Mouse (Mus musculus) adrenal gland (tissue): ENCODE results near the gene Prm2.
"Not testable (repeated sequence)": the region's sequence is repeated elsewhere in the genome, so short reads cannot be mapped to it uniquely, and the experiment has no call there.

Experiments
- intact Hi-C: fragments of 180-260 bp; cut with DNase I; formaldehyde crosslinking; loops from one replicate; pipeline ENCODE4 v1.15.1; 2025

Gene Prm2

GRCm38 (mm10) chr16:10813726-10814125 lies 17.8 kb upstream of the Prm2 start:
- intact Hi-C loops, result no loop called here

- intact Hi-C loops, result no loop called here
Measured at GRCm38 (mm10) chr16:10812865-10813371, 17.0 kb upstream of the Prm2 start, which contains the start of gene Gm11172. TSS of gene Gm11172 (plus strand) at chr16:10812915.

GRCm38 (mm10) chr16:10810376-10810775 lies 14.4 kb upstream of the Prm2 start:
- intact Hi-C loops, result no loop called here

DNA sequence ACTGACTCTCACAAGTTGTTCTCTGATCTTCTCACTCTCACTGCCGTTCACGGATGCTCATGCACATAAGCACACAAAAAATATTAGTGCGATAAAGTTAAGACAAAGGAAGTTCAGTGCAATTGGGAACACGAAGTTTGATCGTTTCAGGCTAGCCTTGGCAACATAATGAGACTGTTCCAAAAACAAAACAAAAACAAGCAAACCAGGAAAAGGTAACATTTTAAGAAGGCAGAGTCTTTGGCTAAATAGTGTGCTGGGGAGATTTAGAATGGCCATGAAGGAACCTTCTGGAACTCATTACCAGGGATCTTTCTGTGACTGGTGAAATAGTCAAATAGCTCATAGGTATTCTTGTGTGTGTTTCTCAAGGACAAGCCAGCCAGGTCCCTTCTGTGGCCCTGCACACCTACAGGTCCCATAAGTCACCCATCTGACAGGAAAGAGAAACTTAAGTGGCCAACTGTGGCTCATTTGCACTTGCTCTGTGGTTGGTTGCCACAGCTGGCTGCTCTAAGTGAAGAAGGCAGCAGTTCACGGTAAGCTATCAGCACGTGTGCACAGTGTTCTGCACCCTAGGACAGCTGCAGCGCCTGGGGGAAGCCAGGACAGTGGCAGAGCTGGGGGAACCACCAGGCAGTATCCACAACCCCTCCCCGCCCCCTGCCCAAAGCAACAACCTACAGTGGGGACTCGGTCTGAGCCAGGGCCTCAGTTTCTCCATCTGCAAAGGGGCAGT lies 10.0 kb upstream of the Prm2 start, which contains the start of gene Prm1:
Gene Prm1, minus strand, starts transcription at position 51 of the 739 bp plus-strand sequence.
- intact Hi-C loops, result no loop called here

GRCm38 (mm10) chr16:10802420-10802819 lies 6.5 kb upstream of the Prm2 start:
- intact Hi-C loops, result not testable (repeated sequence)

GRCm38 (mm10) chr16:10790702-10791101 lies 5.2 kb downstream of the Prm2 start, which contains the start of gene Prm3:
TSS of gene Prm3 (minus strand) at chr16:10790914.
- intact Hi-C loops, result no loop called here

DNA sequence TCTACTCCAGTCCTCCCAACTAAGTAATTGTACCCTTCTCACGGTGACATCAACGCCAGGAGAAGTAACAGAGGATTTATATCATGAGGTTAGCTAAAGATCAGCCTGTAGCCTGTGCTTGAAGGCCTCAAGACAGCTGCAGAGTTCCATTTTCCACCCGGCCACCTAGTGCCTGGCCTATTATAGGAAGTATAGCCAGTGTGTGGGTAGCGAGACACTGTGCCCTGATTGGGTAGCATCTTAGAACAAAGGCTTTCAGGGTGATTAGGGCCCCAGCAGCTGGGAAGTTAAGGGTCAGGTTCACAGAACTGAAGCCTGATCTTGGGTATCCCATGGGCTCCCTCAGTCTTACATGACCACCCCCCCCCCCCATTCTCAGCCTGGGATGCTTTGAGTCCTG lies 7.1 kb downstream of the Prm2 start:
- intact Hi-C loops, result loop anchor here (5.0 to 10.0 kb wide), 3 partner anchors 56 to 147 kb away; no protein-coding TSS in a partner anchor

GRCm38 (mm10) chr16:10788271-10788670 lies 7.7 kb downstream of the Prm2 start, which contains the start of gene Tnp2:
TSS of gene Tnp2 (minus strand) at chr16:10788660.
- intact Hi-C loops, result loop anchor here (5.0 to 10.0 kb wide), 3 partner anchors 57 to 146 kb away; no protein-coding TSS in a partner anchor

- intact Hi-C loops, result loop anchor here (5.0 to 10.0 kb wide), 3 partner anchors 57 to 145 kb away; no protein-coding TSS in a partner anchor
Measured at GRCm38 (mm10) chr16:10787548-10788058, 8.3 kb downstream of the Prm2 start.

DNA sequence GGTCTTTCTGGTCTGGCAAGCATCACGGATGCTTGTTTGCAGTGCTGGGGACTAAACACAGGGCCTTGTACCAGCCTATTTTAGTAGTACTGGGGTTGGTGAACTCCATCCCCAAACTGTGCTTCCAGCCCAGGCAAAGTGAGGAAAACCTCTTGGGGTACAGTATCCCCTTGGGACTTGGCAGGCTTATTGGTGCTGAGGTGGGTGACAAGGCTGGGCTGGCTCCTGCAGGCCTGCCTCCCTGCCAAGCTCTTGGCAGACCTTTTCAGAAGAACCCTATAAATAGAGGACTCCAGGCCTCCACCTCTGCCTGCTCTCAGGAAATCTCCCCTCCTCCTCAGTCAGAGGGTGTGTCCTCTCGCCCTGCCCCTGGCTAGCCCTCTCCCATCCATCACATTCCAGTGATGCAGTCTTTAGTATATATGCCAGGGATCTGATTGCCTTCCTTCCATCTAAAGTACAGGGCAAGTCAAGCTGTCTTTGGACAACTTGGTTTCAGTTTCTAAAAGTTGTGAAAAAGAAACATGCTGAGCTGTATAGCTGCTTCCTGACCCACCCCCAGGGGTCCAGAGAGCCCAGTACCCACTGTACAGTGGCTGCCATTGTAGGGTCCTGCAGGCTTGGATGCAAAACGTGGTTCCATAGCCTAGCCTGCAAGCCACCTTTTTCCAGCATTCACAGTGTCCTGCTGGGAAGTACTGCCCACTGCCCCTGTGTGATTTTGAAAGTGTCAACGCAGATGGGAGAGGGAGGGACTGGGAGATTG lies 9.0 kb downstream of the Prm2 start:
- intact Hi-C loops, result loop anchor here (5.0 to 10.0 kb wide), 3 partner anchors 58 to 145 kb away; no protein-coding TSS in a partner anchor

GRCm38 (mm10) chr16:10786288-10786687 lies 9.6 kb downstream of the Prm2 start:
- intact Hi-C loops, result loop anchor here (5.0 to 10.0 kb wide), 3 partner anchors 59 to 144 kb away; no protein-coding TSS in a partner anchor

- intact Hi-C loops, result loop anchor here (5.0 to 10.0 kb wide), 3 partner anchors 59 to 143 kb away; no protein-coding TSS in a partner anchor
Measured at GRCm38 (mm10) chr16:10785371-10786231, 10.3 kb downstream of the Prm2 start, which contains the start of gene Socs1. TSS of gene Socs1 (minus strand) at chr16:10785536.

GRCm38 (mm10) chr16:10784793-10785370 lies 11.1 kb downstream of the Prm2 start:
- intact Hi-C loops, result loop anchor here (5.0 to 10.0 kb wide), 5 partner anchors 60 to 213 kb away; no protein-coding TSS in a partner anchor

- intact Hi-C loops, result loop anchor here (5.0 to 10.0 kb wide), 3 partner anchors 61 to 212 kb away; no protein-coding TSS in a partner anchor
Measured at GRCm38 (mm10) chr16:10783883-10784792, 11.8 kb downstream of the Prm2 start.

DNA sequence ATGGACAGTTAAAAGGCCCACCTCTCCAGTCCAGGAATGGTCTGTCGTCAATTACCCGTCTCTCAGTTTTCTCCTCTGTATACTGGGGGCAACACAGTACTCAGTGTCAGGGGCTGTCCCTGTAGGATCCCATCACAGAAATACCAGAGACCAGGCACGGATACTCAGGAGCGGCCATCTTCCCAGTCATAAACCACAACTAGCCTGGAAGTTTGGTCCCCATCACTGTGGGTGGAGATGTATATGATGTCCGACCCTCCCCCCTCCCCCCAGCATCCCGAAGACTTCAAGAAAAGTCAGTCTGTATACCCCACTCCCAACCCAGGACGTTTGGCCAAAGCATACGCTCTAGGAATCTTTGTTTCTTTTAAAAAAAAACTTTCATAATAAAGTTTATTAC lies 12.5 kb downstream of the Prm2 start:
- intact Hi-C loops, result loop anchor here (5.0 to 10.0 kb wide), 3 partner anchors 61 to 211 kb away; no protein-coding TSS in a partner anchor

DNA sequence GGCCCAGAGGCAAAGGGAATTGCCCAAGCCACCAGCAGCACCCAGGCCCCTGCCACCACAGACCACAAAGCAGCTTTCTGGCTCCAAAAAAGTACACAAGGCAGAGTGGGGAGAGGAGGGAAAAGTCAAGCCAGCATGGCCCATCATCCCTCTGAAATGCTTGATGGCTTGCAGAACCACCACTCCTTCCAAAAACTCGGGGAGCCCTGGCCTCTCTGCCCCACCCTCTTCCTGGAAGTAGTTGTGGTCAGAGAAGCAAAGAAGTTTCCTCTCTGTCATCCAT lies 12.8 kb downstream of the Prm2 start:
- intact Hi-C loops, result loop anchor here (5.0 to 10.0 kb wide), 3 partner anchors 62 to 211 kb away; no protein-coding TSS in a partner anchor

DNA sequence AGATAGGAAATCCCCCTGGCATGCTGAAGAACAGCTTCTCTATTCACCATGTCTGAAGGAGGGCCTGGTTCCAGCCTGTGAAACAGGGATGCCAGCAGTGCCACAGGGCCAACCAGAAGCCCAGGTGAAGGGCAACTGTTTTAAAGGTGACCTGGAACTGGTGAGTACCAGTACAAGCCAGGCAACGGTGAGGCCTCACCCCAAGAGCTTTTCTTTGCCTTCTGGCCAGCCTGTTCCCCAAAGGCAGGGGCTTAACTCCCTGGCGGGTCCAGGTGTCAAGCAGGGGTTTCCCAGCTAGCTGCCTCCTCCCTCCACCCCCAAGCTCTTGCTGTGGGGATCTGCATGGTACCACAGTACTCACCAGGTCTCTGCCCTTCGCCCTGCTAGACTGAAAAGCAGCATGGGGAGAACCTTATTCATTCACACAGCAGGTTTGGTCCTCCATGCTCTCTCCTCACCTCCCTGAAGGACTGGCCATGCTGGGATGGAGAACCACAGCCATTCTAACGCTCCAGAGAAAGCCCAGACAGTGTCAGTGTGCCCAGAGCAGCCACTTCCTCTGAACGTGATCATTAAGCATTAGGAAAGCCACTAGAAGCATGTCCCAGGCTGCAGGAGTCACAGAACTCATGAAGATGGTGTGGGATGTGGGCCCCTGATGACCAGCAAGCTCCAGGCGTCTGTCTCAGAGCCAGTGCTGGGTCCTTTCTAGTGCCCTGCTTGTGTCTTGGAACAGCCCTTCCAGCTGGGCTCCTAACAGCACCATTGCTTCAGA lies 13.4 kb downstream of the Prm2 start:
- intact Hi-C loops, result loop anchor here (5.0 to 10.0 kb wide), 3 partner anchors 62 to 210 kb away; no protein-coding TSS in a partner anchor
